Mouse (Mus musculus) layer of hippocampus, adult 8-10 months (tissue): ENCODE measurements around the gene Zxdc. TPM values are rescaled to one million over a fixed set of nuclear protein-coding genes. Genes with fewer than 3 reads are reported as not detected.

Source experiments
- DNase-seq, 2 experiments: peaks; one replicate each; pipeline ENCODE4 v3.0.0; 2022; ENCODE audit warnings: low spot score in 2 of 2
- total RNA-seq, 4 experiments: library from RNA; stranded (reverse); gene quantifications; 2 replicates each; pipeline ENCODE4 v1.2.4; 2022

The Zxdc gene
- total RNA-seq, 4 experiments from 2014 or later: 27.3 to 31.8 (median 30.4) TPM

DNA sequence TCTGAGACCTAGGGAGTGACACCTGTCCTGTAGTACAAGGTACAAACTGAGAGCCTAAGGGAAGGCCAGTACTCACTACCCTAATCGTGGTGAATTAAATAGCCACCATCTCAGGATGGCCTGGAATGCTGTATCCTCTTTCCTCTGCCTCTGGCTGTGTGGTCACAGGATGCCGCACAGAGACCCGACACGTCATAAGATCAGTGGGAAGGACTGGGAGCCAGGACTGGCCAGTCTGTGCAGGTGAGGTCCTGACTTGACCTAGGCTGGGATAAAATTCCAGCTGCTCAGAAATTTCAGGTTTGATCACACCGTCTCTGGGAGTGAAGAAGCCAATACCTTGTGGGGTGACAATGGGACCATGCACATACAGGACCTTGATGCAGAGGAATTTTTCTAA is 82.2 kb downstream of the Zxdc start:
- DNase-seq: no peak

GRCm38 (mm10) chr6:90452603-90453002 is 83.3 kb downstream of the Zxdc start:
- no peak for DNase-seq

Other genes with a start within 250 kb of the Zxdc start
- not detected for gene Vmn1r51, start 246.9 kb upstream of the Zxdc start, total RNA-seq
- gene Vmn1r52, start 194.7 kb upstream of the Zxdc start, total RNA-seq: not detected
- not detected for gene V1ra8, start 166.7 kb upstream of the Zxdc start, total RNA-seq
- gene Vmn1r53, start 145.1 kb upstream of the Zxdc start, total RNA-seq: not detected
- not detected for gene Vmn1r54, start 123.2 kb upstream of the Zxdc start, total RNA-seq
- not detected for gene BC048671, start 68.3 kb upstream of the Zxdc start, total RNA-seq
- not detected for gene Chst13, start 44.3 kb upstream of the Zxdc start, total RNA-seq
- not detected for gene Uroc1, start 36.2 kb upstream of the Zxdc start, total RNA-seq
- gene Cfap100, start 59.3 kb downstream of the Zxdc start, total RNA-seq: 10 to 100 TPM; 12.1 to 18.5 (median 13.7) TPM
- 10 to 100 TPM; 29.8 to 38.5 (median 34.8) TPM for gene Klf15, start 93.1 kb downstream of the Zxdc start, total RNA-seq
- 10 to 100 TPM; 40.8 to 52.0 (median 45.5) TPM for gene Aldh1l1, start 116.9 kb downstream of the Zxdc start, total RNA-seq
- 1 to 10 TPM; 3.3 to 6.6 (median 5.0) TPM for gene Slc41a3, start 235.2 kb downstream of the Zxdc start, total RNA-seq